Mouse (Mus musculus) retina, adult 2 months (tissue): ENCODE results near the gene Itga2b.

Experiments used
- DNase-seq: peaks from one replicate; pipeline ENCODE4 v3.0.0-alpha.2; 2012; ENCODE audit warnings: low read depth, low spot score

The Itga2b gene

DNA sequence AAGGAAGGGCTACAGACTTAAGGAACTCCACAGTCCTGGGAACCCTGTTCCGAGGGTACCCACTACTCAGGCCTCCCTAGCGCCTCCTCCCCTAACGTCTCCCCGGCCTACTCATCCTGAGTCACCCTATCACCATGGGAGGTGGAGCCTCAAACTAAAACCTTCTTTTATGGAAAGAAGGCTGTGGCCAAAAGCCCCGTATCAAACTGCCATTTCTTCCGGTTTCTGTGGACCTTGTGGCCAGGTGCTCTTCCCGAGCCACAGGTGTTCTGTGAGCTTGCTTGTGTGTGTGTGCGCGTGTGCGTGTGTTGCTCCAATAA is 33.5 kb downstream of the Itga2b start:
- DNase-seq: no peak

DNA sequence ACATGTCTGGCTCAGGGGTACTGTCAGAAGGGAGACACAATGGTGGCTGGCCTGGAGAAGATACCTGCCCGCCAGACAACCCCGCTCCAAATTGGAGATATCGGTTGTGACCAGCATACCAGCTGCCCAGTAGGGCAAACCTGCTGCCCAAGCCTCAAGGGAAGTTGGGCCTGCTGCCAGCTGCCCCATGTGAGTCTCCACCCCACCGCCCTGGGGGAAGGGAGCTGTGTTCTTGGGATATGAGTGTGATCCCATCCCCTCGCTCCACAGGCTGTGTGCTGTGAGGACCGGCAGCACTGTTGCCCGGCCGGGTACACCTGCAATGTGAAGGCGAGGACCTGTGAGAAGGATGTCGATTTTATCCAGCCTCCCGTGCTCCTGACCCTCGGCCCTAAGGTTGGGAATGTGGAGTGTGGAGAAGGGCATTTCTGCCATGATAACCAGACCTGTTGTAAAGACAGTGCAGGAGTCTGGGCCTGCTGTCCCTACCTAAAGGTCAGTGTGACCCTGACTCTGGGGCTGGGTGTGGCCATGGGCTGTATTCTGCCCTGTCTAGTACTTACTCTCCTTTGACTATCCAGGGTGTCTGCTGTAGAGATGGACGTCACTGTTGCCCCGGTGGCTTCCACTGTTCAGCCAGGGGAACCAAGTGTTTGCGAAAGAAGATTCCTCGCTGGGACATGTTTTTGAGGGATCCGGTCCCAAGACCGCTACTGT is 34.0 kb downstream of the Itga2b start:
- DNase-seq: no peak

DNA sequence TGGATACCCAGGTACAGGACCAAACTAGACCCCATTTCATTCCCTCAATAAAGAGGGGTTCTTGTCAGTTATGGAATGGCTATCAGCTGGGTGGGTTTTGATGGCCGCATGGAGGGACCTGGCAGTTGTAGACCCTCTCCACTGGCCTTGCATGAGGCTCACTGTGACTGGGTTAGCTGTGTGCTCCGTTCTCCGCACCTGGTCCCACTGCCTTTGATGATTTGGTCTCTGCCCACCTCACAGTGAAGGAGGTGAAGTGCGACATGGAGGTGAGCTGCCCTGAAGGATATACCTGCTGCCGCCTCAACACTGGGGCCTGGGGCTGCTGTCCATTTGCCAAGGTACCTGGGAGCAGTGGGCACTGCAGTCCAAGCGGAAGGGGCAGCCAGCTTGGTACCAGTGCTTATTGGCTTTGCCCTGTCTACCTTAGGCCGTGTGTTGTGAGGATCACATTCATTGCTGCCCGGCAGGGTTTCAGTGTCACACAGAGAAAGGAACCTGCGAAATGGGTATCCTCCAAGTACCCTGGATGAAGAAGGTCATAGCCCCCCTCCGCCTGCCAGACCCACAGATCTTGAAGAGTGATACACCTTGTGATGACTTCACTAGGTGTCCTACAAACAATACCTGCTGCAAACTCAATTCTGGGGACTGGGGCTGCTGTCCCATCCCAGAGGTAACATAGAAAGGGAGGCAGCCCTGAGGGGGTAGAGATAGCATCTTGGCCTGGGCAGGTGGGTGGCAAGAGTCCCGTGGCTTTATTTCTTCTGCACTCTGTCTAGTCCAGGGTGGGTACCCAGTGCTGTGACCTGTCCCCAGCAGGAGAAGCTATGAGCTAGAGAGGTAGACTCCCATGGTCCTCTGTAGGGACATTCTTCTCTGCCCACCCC is 34.9 kb downstream of the Itga2b start:
- DNase-seq: no peak

DNA sequence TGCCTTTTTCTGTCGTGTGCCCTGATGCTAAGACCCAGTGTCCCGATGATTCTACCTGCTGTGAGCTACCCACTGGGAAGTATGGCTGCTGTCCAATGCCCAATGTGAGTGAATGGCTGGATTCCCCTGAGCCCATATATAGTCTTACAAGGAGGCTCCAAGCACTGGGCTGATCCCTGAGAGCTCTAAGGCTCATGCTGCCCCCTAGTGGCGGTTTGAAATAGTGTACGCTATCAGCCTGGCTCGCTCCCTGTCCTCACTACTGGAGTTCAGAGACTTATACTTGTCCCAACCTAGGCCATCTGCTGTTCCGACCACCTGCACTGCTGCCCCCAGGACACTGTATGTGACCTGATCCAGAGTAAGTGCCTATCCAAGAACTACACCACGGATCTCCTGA is 35.5 kb downstream of the Itga2b start:
- peak; percentile 74 for DNase-seq

DNA sequence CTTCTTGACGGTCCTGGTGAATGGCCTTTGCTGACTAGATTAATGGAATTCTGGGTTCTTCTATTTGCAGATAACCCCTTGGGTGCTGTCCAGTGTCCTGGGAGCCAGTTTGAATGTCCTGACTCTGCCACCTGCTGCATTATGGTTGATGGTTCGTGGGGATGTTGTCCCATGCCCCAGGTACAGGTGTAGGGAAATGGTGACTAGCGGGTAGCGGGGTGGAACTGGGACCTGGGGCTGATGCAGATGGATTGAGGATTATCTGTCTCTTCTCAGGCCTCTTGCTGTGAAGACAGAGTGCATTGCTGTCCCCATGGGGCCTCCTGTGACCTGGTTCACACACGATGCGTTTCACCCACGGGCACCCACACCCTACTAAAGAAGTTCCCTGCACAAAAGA is 36.1 kb downstream of the Itga2b start:
- no peak for DNase-seq

DNA sequence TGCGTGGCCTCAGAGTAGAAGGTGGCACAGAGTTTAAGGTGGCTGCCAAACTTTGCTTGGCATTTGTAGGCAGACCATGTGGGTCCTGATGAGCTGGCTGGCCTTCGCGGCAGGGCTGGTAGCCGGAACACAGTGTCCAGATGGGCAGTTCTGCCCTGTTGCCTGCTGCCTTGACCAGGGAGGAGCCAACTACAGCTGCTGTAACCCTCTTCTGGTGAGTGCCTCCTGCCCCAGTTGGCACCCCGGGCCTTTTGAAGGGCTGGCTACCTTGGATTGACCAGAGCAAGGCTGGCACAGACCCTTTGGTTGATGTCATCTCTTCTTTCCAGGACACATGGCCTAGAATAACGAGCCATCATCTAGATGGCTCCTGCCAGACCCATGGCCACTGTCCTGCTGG is 37.0 kb downstream of the Itga2b start:
- DNase-seq: no peak

DNA sequence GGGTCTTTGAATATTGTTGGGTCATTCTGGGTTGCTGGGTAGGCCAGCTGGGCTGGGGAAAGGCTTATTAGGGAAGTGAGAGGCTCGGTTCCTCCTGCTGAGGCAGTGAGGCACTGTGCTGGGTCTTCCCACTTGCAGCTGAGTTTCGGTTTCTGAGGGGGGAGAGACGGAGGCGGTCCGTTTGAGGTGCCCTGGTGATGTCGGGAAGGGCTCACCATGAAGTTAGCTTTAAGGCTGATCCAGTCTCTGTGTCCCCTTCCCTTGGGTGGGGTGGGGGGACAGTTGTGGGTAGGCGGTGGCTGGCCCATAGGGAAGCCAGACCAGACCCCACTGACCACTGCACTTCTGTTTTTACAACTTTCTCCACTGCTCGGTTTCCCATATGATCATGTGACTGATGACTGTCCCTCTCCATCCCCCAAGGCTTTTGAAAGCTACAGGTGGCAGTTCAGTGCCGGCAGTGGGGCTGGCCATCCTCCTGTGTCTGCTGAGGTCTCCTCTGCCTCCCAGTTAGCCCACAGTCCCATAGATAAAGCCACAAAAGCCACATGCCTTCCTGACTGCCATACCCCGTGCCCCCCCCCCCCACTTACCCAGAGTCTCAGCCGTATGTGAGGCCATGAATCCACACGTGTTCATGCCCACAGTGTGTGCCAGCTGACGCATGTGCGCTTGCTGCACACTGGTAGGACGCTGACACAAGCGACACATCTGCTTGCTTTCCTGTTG is 37.6 kb downstream of the Itga2b start:
- DNase-seq: no peak

DNA sequence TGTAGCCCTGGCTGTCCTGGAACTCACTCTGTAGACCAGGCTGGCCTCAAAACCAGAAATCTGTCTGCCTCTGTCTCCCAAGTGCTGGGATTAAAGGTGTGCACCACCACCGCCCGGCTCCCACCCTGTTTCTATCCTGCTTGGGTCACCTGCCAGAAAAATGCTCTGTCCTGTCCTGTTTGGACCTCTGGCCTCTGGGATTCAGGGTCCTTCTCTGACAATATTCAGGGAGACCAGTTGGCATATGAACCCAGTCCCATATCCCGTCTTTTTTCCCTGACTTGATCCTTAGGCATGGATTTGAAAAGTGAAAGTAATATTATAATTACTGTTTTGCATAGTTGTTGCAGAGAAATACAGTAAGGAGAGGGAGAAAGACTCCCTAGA is 38.2 kb downstream of the Itga2b start:
- DNase-seq: no peak

DNA sequence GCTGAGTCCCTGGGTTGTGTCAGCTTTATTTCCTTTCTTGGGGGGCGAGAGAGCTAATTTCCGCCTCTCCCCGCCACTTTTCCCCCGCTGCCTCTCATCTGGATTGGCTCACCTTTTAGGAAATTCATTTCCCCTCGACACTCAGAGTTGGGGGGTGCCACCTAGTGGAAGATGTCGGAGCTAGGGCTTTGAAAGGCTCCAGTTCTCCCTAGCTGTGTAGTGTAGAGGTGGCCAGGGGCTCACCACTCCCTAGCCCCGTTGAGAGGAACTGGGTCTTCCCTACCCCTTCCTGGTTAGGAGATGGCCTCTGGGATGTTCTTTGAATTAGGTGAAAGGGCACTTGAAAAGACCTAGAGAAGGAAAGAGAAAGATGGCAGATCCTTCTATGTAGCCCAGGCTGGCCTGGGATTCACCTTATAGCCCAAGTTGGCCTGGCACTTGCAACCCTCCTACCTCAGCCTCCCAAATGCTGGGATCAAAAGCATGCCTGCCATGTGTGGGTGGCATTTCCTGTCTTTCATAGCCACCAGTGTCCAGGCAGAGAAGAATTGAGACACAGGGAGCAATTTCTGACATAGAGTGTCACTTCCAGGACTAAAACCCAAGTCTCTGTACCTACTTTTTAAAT is 38.8 kb downstream of the Itga2b start:
- no peak for DNase-seq

DNA sequence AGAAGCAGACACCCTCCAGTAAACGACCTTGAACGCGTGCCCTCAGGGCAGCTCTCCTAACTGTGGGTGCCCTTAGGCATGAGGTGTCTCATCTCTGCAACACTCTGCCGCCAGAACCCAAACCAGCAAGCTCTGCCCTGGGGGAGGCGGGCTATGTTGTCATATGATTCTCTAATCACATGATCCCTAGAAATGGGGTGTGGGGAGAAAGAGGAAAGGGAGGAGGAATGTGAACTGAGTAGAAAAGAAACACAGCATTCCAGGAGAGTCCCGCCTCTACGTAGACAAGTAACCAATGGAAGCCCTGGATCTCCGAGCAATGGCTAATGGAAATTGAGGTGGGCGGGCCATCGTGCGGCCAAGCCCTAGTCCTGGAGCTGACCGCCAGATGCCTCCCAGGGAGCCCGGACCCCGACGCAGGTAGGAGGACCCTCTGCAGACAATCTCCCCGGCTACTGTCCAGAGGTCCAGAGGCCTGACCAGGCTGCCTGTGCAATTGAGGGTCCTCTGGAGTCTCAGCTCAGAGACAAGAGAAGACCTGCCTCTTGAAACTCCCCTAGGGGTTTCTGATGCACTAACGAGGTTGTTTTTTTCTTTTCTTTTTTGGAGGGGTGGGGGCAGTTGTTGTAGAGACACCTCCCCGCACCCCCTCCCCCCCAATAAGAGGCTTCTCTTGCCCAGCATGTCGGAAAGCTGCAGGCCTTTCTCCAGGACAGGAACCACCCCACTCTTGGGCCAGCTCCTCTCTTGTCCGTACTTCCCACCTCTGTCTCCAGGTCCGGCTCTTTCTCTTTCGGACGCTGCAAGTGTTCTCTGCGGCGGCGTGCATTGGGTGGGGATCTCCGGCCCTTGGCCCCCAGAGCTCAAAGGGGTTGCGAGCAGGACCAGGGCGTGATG is 39.6 kb downstream of the Itga2b start, which contains the start of gene Grn:
Grn (plus strand) TSS at position 195 of the 897 bp plus-strand sequence.
- DNase-seq: peak; percentile 82

GRCm38 (mm10) chr11:102429551-102429950 is 40.4 kb downstream of the Itga2b start:
- no peak for DNase-seq

DNA sequence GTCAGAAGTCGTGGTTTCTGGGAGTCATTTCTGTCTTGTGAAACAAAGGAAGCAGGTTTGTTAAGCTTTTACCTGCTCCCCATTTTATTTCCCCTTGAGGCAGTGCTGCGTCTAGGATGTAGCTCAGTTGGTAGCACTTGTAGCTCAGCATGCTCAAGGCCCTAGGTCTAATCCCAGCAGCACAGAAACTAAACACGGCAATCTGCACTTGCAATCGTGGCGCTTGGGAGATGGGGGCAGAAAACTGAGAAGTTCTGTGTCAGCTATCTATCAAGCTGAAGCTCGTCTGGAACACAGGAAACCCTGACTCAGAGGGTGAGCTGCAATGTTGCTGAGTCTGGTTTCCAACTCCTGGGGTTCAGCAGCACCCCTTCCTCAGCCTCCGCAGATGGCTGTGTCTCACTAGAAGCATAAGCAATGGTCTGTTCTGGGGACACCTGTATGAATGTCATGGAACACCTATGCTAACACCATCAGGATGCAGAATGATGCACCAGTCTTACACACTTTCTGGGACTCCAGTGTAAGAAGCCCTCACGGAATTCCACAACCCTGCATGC is 40.9 kb downstream of the Itga2b start:
- no peak for DNase-seq

GRCm38 (mm10) chr11:102425555-102426316 is 44.2 kb downstream of the Itga2b start:
- DNase-seq: no peak

DNA sequence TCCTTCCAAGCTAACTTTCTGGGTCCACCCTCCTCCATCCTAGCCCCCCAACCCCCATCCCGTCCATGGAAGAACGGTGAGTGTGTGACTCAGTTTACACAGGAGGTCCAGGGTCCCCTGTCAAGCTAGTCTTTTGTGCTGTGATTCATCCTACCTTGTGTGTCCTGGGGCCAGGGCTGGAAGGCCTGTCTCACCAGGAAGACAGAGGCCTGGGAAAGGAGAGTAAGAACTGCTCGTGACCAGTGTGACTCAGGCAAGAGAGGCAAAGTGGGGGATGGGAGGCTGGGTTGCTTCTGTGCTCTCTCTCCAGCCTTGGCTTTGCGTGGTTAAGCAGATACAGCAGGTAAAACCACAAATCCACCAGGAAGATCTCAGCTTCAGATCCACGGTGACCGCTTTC is 45.3 kb downstream of the Itga2b start:
- DNase-seq: no peak

GRCm38 (mm10) chr11:102421559-102421958 is 48.4 kb downstream of the Itga2b start:
- DNase-seq: no peak

DNA sequence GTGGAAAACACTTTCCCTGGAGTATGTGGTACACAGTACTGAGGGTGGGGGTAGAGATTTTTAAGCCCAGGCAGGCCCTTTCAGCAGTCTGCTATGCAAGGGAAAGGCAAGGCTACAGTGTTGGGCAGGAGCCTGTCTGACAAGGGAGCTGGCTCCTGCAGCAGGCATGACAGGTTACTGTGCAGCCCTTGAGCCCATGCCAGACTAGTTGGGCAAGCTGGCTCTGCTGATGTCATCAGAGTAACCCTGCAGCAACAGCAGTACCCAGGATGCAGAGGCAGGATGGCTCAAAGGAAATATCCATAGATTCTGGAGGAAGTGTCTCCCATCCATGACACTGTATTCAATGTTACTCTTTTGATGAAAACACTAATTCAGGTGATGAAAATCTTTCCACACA is 51.0 kb downstream of the Itga2b start:
- no peak for DNase-seq

DNA sequence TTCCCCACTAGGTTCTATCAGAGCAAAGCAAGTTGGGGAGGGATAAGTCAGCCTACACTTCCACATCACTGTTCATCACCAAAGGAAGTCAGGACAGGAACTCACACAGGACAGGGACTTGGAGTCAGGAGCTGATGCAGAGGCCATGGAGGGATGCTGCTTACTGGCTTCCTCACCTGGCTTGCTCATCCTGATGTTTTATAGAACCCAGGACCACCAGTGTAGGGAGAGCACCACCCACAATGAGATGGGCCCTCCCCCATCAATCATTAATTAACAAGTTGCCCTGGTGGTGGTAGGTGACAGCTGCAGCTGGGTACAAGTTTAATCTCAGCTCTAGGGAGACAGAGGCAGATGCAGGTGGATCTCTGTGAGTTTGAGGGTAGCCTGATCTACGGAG is 52.8 kb downstream of the Itga2b start:
- DNase-seq: no peak

- DNase-seq: no peak
Observed at GRCm38 (mm10) chr11:102415034-102415802, 54.7 kb downstream of the Itga2b start.

DNA sequence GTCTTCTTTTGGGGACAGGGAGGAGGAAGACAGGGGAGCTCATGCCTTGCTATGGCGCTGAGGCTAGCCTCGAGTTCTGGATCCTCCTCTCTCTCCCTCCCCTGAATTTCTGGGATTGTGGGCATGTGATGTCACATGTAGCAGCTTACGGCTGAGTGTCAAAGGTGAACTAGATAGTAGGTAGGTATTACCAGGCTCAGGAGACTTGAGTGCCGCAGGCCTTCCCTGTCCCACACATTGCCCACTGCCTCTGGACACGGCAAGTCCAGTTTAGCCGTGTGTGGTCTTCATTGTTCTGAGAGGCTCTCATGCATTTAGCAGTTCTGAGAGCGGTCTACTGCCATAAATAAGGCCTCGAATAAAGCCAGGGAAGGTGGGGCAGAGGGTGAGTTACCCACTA is 56.9 kb downstream of the Itga2b start:
- no peak for DNase-seq
